ENCODE assay signal across 8 mouse cellular contexts in the genomic region with DNA sequence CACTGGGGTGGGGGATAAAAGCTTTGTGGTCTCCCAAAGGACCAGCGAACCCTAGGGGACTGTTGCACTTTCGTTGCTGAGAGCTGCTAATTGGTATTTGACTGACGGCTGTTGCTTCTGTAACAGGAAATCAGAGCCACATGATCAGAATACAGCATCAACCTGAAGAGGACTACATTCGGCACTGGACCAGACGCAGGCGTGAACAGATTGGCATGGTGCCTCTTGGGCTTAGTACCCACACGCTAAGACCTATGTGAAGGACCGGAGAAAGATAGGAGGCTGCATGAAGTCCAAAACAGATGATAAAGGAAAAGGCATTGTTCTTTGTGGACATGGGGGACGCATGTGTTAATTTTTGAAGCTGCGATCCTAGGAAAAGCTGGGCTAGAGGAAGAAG. TPM values are rescaled to one million over a fixed set of nuclear protein-coding genes. Genes with fewer than 3 reads are reported as not detected.
DNase-seq lines count a peak whose midpoint lies in the region; ATAC-seq and TF ChIP-seq lines count a peak whose summit lies in the region.

No protein-coding gene starts in this region.

- no peak overlapping the region for H3K27ac ChIP-seq in kidney, postnatal 0 days
- no peak overlapping the region for H3K27ac ChIP-seq in embryonic fibroblast, embryonic 13.5 days (ENCODE audit: insufficient read depth, low read length)
- H3K27ac ChIP-seq in midbrain, embryonic 14.5 days (replicated peaks; ENCODE audit: low read depth, low read length) = peak overlapping the region; percentile 98

- H3K4me2 ChIP-seq in kidney, postnatal 0 days (ENCODE audit: low read length) = peak overlapping the region; percentile 94
- H3K4me2 ChIP-seq in midbrain, embryonic 14.5 days (ENCODE audit: low read length) = peak overlapping the region; percentile 83

- no peak for DNase-seq in kidney, postnatal 0 days (ENCODE audit: low spot score)
- DNase-seq in kidney, postnatal 10 days = no peak
- DNase-seq in layer of hippocampus, adult 9-10 months (ENCODE audit: low spot score) = peak; percentile 47
- peak; percentile 76 for DNase-seq in midbrain, embryonic 14.5 days
- no peak for DNase-seq in ovary, adult 18-20 months (ENCODE audit: low spot score)
- no peak for DNase-seq in thymus, postnatal 36 days
- DNase-seq in lung, postnatal 25 days (ENCODE audit: low spot score) = no peak

- no peak for TF ChIP-seq POLR2A in embryonic fibroblast, embryonic 13.5 days (IDR thresholded peaks at IDR 0.05; ENCODE audit: low read depth, low read length)

- H3K4me3 ChIP-seq in kidney, postnatal 0 days (replicated peaks; ENCODE audit: low read depth, low read length) = peak overlapping the region; percentile 56
- H3K4me3 ChIP-seq in embryonic fibroblast, embryonic 13.5 days (ENCODE audit: insufficient read depth, low read length) = peak overlapping the region; percentile 58; the same call in 1 of the 2 replicates
- H3K4me3 ChIP-seq in midbrain, embryonic 14.5 days (replicated peaks; ENCODE audit: low read depth, low read length) = peak overlapping the region; percentile 88

- no peaks in the 10 kb centered on the region for H3K36me3 ChIP-seq in kidney, postnatal 0 days (ENCODE audit: insufficient read depth, low read length)
- 0 out of 2 replicates have a peak, but pooled peaks cover 7% of the 10 kb centered on the region for H3K36me3 ChIP-seq in midbrain, embryonic 14.5 days (ENCODE audit: control insufficient read depth, insufficient read depth, low read length)

- H3K27me3 ChIP-seq in kidney, postnatal 0 days (ENCODE audit: insufficient read depth, low read length) = peaks cover 7% of the 10 kb centered on the region; the same call in 1 of the 2 replicates
- no peaks in the 10 kb centered on the region for H3K27me3 ChIP-seq in midbrain, embryonic 14.5 days (ENCODE audit: control insufficient read depth, insufficient read depth, low read length)

- no peak overlapping the region for H3K9ac ChIP-seq in kidney, postnatal 0 days (ENCODE audit: low read depth, low read length)
- peak overlapping the region; percentile 98 for H3K9ac ChIP-seq in midbrain, embryonic 14.5 days (replicated peaks; ENCODE audit: low read length)

- 32% methylated on average over 10 of the region's 10 CpGs for WGBS in kidney, postnatal 0 days
- 9% methylated on average over 10 of the region's 10 CpGs for WGBS in midbrain, embryonic 14.5 days

- peaks cover 7% of the 10 kb centered on the region; the same call in 1 of the 2 replicates for H3K4me1 ChIP-seq in kidney, postnatal 0 days (replicated peaks; ENCODE audit: insufficient read depth, low read length)
- H3K4me1 ChIP-seq in embryonic fibroblast, embryonic 13.5 days (ENCODE audit: control insufficient read depth, insufficient read depth, low read length) = peaks cover 4% of the 10 kb centered on the region; the same call in 1 of the 2 replicates
- H3K4me1 ChIP-seq in midbrain, embryonic 14.5 days (ENCODE audit: control insufficient read depth, insufficient read depth, low read length) = peaks cover 35% of the 10 kb centered on the region

- TF ChIP-seq CTCF in kidney, postnatal 0 days (IDR thresholded peaks at IDR 0.05; ENCODE audit: low read depth) = no peak
- no peak for TF ChIP-seq CTCF in embryonic fibroblast, embryonic 13.5 days (IDR thresholded peaks at IDR 0.05; ENCODE audit: borderline replicate concordance, insufficient read depth, low read length)

- no peak for ATAC-seq in kidney, postnatal 0 days (replicated peaks; ENCODE audit: low FRiP score, low read depth)
- peak; percentile 31; the same call in 1 of the 2 replicates for ATAC-seq in midbrain, embryonic 14.5 days (ENCODE audit: low FRiP score, low TSS enrichment)

- H3K9me3 ChIP-seq in kidney, postnatal 0 days (replicated peaks; ENCODE audit: low read length) = no peaks in the 10 kb centered on the region
- H3K9me3 ChIP-seq in midbrain, embryonic 14.5 days (ENCODE audit: control insufficient read depth, low read length) = no peaks in the 10 kb centered on the region

RNA-seq across cellular contexts. Expression of a gene that starts 4.5 kb away (rescaled TPM):
- 1.2 and 1.5 TPM in 2 replicates for polyA plus RNA-seq in kidney, postnatal 0 days (2015; fragmentation: Nextera tagmentation; extraction: Ambion mirVana)
- polyA plus RNA-seq in embryonic fibroblast, embryonic 13.5 days (2011; ENCODE audit: insufficient read length, low read depth, missing spikeins) = 0.73 and 1.2 TPM in 2 replicates
- 17.3 and 19.2 TPM in 2 replicates for polyA plus RNA-seq in midbrain, embryonic 14.5 days (2014; fragmentation: Nextera tagmentation; extraction: Ambion mirVana)

Comparison
In these comparisons a context has a peak if more than half of its experiments do, and no peak if none do; other contexts are left out.
1. DNase-seq: peak in layer of hippocampus, adult 9-10 months (single experiment) and midbrain, embryonic 14.5 days (single experiment); none in kidney, postnatal 0 days (single experiment), kidney, postnatal 10 days (single experiment), ovary, adult 18-20 months (single experiment), thymus, postnatal 36 days (0 of 2) and lung, postnatal 25 days (single experiment).
2. Peak in every context shown above with its lines, with median percentiles within 50 percentile points of each other: H3K4me3 ChIP-seq.